Mouse (Mus musculus) midbrain, postnatal 0 days (tissue): ENCODE measurements around the gene Cyb561d1. TPM values are rescaled to one million over a fixed set of nuclear protein-coding genes. Genes with fewer than 3 reads are reported as not detected.

Source experiments
- ATAC-seq: fragments of 200-750 bp; cut with Nextera tagmentation; 2 replicates; pipeline ENCODE4 v1.8.0; 2017; ENCODE audit warnings: moderate number of reproducible peaks, mild to moderate bottlenecking, moderate TSS enrichment, moderate library complexity; ENCODE audit not compliant: low FRiP score
- DNase-seq: peaks from one replicate; pipeline ENCODE4 v3.0.0-alpha.2; 2015; ENCODE audit warnings: low spot score
- H3K27ac ChIP-seq: fragments of 300-500 bp; sonication (generic); 2 replicates; pipeline ENCODE4 v1.5.1; 2014; ENCODE audit warnings: low read depth, mild to moderate bottlenecking, low read length, mixed read lengths
- H3K27me3 ChIP-seq: fragments of 300-500 bp; sonication (generic); 2 replicates; pipeline ENCODE4 v1.6.1; 2014; ENCODE audit warnings: low read length, control low read depth, mixed read lengths; ENCODE audit not compliant: insufficient read depth
- H3K36me3 ChIP-seq: fragments of 300-500 bp; sonication (generic); 2 replicates; pipeline ENCODE4 v1.6.1; 2014; ENCODE audit warnings: low read length, control low read depth, mixed read lengths; ENCODE audit not compliant: insufficient read depth
- H3K4me1 ChIP-seq: fragments of 300-500 bp; sonication (generic); 2 replicates; pipeline ENCODE4 v1.6.1; 2014; ENCODE audit warnings: mild to moderate bottlenecking, control low read depth, antibody characterized with exemption, low read length, mixed read lengths; ENCODE audit not compliant: insufficient read depth
- H3K4me2 ChIP-seq: fragments of 300-500 bp; sonication (generic); 2 replicates; pipeline ENCODE4 v1.6.1; 2014; ENCODE audit warnings: low read depth, mild to moderate bottlenecking, low read length, mixed read lengths; ENCODE audit not compliant: poor library complexity, severe bottlenecking
- H3K4me3 ChIP-seq: fragments of 300-500 bp; sonication (generic); 2 replicates; pipeline ENCODE4 v1.5.1; 2014; ENCODE audit warnings: low read depth, mild to moderate bottlenecking, low read length, moderate library complexity
- H3K9ac ChIP-seq: fragments of 300-500 bp; sonication (generic); replicated peaks from 2 replicates; pipeline ENCODE4 v1.6.1; 2014; ENCODE audit warnings: mild to moderate bottlenecking, low read length, moderate library complexity, mixed read lengths; ENCODE audit not compliant: poor library complexity, severe bottlenecking
- H3K9me3 ChIP-seq: fragments of 300-500 bp; sonication (generic); 2 replicates; pipeline ENCODE4 v1.6.1; 2016; ENCODE audit warnings: low read length, control low read depth
- CTCF ChIP-seq: IDR thresholded peaks from 2 replicates; pipeline ENCODE4 v1.5.1; 2016; ENCODE audit warnings: antibody characterized with exemption, mild to moderate bottlenecking
- WGBS: fragments of 180-500 bp; shearing (Covaris S2); extraction: QIAGEN DNeasy Blood & Tissue Kit; methylation state at CpG from one replicate; pipeline ENCODE4 v1.1.7; 2014; 5-methylcytosine and 5-hydroxymethylcytosine counted together
- polyA plus RNA-seq: library from polyadenylated mRNA; unstranded; fragments of >200 nt; fragmentation: Nextera tagmentation; extraction: Ambion mirVana; gene quantifications from 2 replicates; pipeline ENCODE4 v1.2.1, GENCODE M21; 2015
- total RNA-seq: library from RNA; depleted of rRNA; stranded (reverse); fragments of >200 nt; gene quantifications from 2 replicates; pipeline ENCODE4 v1.2.3, GENCODE M21; 2014

Cyb561d1 gene
- total and polyA plus RNA-seq, 2 experiments from 2014 or later, result 3.7 to 4.0 TPM

GRCm38 (mm10) chr3:108227521-108227920, 26.5 kb upstream of the Cyb561d1 start:
- Histone ChIP-seq H3K4me1 (no peaks in the 10 kb centered on the region), H3K9ac (no peak overlapping the region), H3K27me3 (peaks cover 29% of the 10 kb centered on the region), H3K9me3 (no peaks in the 10 kb centered on the region), H3K27ac (no peak overlapping the region), H3K4me2 (no peak overlapping the region), H3K4me3 (no peak overlapping the region), H3K36me3 (no peaks in the 10 kb centered on the region)
- no peak for ATAC-seq
- DNase-seq, result no peak
- TF ChIP-seq CTCF, result no peak
- 73% methylated on average over 2 of the region's 2 CpGs for WGBS

- H3K9ac ChIP-seq, result 0 out of 2 replicates have a peak within 1 kb of the TSS, but pooled peaks have one; percentile 19
- no peaks in the 10 kb centered on the region for H3K36me3 ChIP-seq
- H3K4me3 ChIP-seq, result peak within 1 kb of the TSS; percentile 37
- ATAC-seq, result peak; percentile 49; the same call in 1 of the 2 replicates
- H3K4me2 ChIP-seq, result peak within 1 kb of the TSS; percentile 53
- WGBS, result 3% methylated on average over 35 of the region's 44 CpGs
- no peak within 1 kb of the TSS for H3K27ac ChIP-seq
- H3K27me3 ChIP-seq, result peaks cover 29% of the 10 kb centered on the region
- DNase-seq, result peak; percentile 45
- no peaks in the 10 kb centered on the region for H3K4me1 ChIP-seq
- H3K9me3 ChIP-seq, result no peaks in the 10 kb centered on the region
- no peak for TF ChIP-seq CTCF
These were observed 25.7 kb upstream of the Cyb561d1 start, which contains the start of gene Sypl2 for GRCm38 (mm10) chr3:108226558-108227350. Sypl2 (minus strand) TSS chr3:108226648.

GRCm38 (mm10) chr3:108225711-108226557, 24.9 kb upstream of the Cyb561d1 start:
- DNase-seq (no peak), ATAC-seq (peak; percentile 41)
- no peak for TF ChIP-seq CTCF
- 4% methylated on average over 51 of the region's 67 CpGs for WGBS
- Histone ChIP-seq H3K4me2 (peak overlapping the region; percentile 53), H3K27me3 (peaks cover 29% of the 10 kb centered on the region), H3K9me3 (no peaks in the 10 kb centered on the region), H3K36me3 (no peaks in the 10 kb centered on the region), H3K4me3 (peak overlapping the region; percentile 37), H3K27ac (no peak overlapping the region), H3K9ac (0 out of 2 replicates have a peak overlapping the region, but pooled peaks have one; percentile 19), H3K4me1 (no peaks in the 10 kb centered on the region)

- no peak for ATAC-seq
- no peak for TF ChIP-seq CTCF
These were observed 19.6 kb upstream of the Cyb561d1 start for GRCm38 (mm10) chr3:108220661-108221060.

GRCm38 (mm10) chr3:108214734-108215133, 13.7 kb upstream of the Cyb561d1 start:
- Histone ChIP-seq H3K4me3 (no peak overlapping the region), H3K27ac (no peak overlapping the region), H3K9ac (no peak overlapping the region), H3K4me1 (peaks cover 5% of the 10 kb centered on the region; the same call in 1 of the 2 replicates), H3K4me2 (no peak overlapping the region), H3K9me3 (no peaks in the 10 kb centered on the region), H3K27me3 (no peaks in the 10 kb centered on the region), H3K36me3 (no peaks in the 10 kb centered on the region)
- ATAC-seq (no peak), DNase-seq (no peak)
- 25% methylated on average over 5 of the region's 5 CpGs for WGBS
- no peak for TF ChIP-seq CTCF

More at GRCm38 (mm10) chr3:108220661-108221060, 19.6 kb upstream of the Cyb561d1 start:
- Histone ChIP-seq H3K4me1 (no peaks in the 10 kb centered on the region), H3K9ac (no peak overlapping the region), H3K27ac (no peak overlapping the region), H3K4me2 (no peak overlapping the region), H3K4me3 (no peak overlapping the region), H3K9me3 (no peaks in the 10 kb centered on the region), H3K36me3 (no peaks in the 10 kb centered on the region), H3K27me3 (peaks cover 7% of the 10 kb centered on the region)
- DNase-seq, result no peak
- 80% methylated on average over 3 of the region's 3 CpGs for WGBS
